Mouse (Mus musculus) cortical plate, adult 2 months (tissue): Measurements from ENCODE around the gene Ube2e1. TPM values are rescaled to one million over a fixed set of nuclear protein-coding genes. Genes with fewer than 3 reads are reported as not detected.
"Not testable (repeated sequence)": the region's sequence is repeated elsewhere in the genome, so short reads cannot be mapped to it uniquely, and the experiment has no call there.

Experiments
- H3K27ac ChIP-seq: fragments of 200-500 bp; 2 replicates; pipeline ENCODE4 v1.5.1; 2012; ENCODE audit warnings: low read length, control low read depth, inconsistent platforms; ENCODE audit not compliant: insufficient read depth
- H3K4me1 ChIP-seq: fragments of 200-500 bp; 2 replicates; pipeline ENCODE4 v1.6.1; 2011; ENCODE audit warnings: low read length; ENCODE audit not compliant: control insufficient read depth, insufficient read depth
- H3K4me3 ChIP-seq: fragments of 200-500 bp; 2 replicates; pipeline ENCODE4 v1.5.1; 2011; ENCODE audit warnings: mild to moderate bottlenecking, low read length, control low read depth; ENCODE audit not compliant: insufficient read depth
- CTCF ChIP-seq: fragments of 200-500 bp; IDR thresholded peaks from 2 replicates; pipeline ENCODE4 v1.5.1; 2011; ENCODE audit warnings: mild to moderate bottlenecking, control low read depth, low read length; ENCODE audit not compliant: insufficient read depth; ENCODE audit errors: extremely low read depth
- POLR2A ChIP-seq: fragments of 200-500 bp; IDR thresholded peaks from 2 replicates; pipeline ENCODE4 v1.6.1; 2011; ENCODE audit warnings: mild to moderate bottlenecking, low read length, control low read depth; ENCODE audit not compliant: insufficient read depth; ENCODE audit errors: extremely low read depth
- polyA plus RNA-seq: library from polyadenylated mRNA; depleted of rRNA; stranded (reverse); fragments of >200 nt; gene quantifications from 2 replicates; pipeline ENCODE4 v1.2.3, GENCODE M21; 2012; rRNA removed

The Ube2e1 gene
- polyA plus RNA-seq, 1 experiment: 103 TPM

DNA sequence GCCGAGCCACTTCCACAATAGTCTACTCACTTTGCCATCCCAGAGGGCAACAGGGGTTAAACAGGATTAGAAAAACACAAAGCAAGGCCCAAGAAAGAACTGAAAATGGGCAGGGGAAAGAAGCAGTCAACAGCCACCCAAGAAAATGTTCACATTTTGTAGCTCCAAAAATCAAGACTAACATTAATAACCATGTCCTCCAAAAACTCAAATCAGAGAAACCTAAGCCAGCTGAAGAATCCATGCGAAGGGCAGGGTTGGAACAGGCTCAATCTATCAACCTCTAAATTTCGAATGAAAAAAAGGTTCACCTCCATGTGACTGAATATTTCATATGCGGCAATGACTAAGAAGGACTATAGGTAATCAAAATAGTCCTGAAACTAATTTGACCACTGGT is 94.3 kb downstream of the Ube2e1 start:
- no peak overlapping the region for H3K27ac ChIP-seq
- no peak overlapping the region; the same call in 1 of the 2 replicates for H3K4me3 ChIP-seq
- TF ChIP-seq CTCF (no peak), POLR2A (no peak)
- H3K4me1 ChIP-seq: no peaks in the 10 kb centered on the region

DNA sequence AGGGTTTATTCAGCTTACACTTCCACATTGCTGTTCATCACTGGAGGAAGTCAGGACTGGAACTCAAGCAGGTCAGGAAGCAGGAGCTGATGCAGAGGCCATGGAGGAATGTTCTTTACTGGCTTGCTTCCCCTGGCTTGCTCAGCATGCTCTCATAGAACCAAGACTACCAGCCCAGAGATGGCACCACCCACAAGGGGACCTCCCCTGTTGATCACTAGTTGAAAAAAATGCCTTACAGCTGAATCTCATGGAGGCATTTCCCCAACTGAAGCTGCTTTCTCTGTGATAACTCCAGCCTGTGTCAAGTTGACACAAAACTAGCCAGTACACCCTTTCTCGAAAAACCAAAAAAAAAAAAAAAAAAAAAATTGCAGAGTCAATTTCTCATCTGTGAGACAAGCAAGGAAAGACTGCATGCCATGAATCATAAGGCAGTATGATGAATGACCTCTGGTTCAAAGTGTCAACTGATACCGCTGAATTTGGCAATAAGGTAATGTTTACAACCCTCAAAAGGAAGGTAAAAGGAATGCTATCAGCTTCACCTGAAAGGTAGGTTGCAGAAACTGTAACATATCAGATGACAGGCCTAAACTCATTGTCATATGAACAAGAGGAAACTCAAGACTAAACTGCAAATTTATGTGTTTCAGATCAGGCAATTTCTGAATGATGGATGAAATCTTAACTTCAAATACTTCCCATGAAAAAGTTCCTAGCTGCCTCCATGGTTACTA is 95.0 kb downstream of the Ube2e1 start:
- not testable (repeated sequence) for H3K4me1 ChIP-seq, H3K4me3 ChIP-seq, H3K27ac ChIP-seq

- no peak overlapping the region for H3K4me3 ChIP-seq
- TF ChIP-seq POLR2A: no peak
- TF ChIP-seq CTCF: no peak
- H3K4me1 ChIP-seq: no peaks in the 10 kb centered on the region
- no peak overlapping the region for H3K27ac ChIP-seq
These were observed 97.4 kb downstream of the Ube2e1 start for GRCm38 (mm10) chr14:18233981-18234960.

GRCm38 (mm10) chr14:18233076-18233475 is 98.6 kb downstream of the Ube2e1 start:
- no peaks in the 10 kb centered on the region for H3K4me1 ChIP-seq
- H3K27ac ChIP-seq: no peak overlapping the region
- TF ChIP-seq CTCF: no peak
- no peak for TF ChIP-seq POLR2A
- H3K4me3 ChIP-seq: no peak overlapping the region

Other genes with a start within 250 kb of the Ube2e1 start
- gene Nr1d2, start 92.7 kb downstream of the Ube2e1 start, polyA plus RNA-seq: 58.5 and 60.2 TPM in 2 replicates
- gene Nkiras1, start 60.7 kb downstream of the Ube2e1 start, polyA plus RNA-seq: 148 and 152 TPM in 2 replicates
- 324 and 336 TPM in 2 replicates for gene Rpl15, start 60.5 kb downstream of the Ube2e1 start, polyA plus RNA-seq